Mouse (Mus musculus): ENCODE results near the gene Epha2. TPM values are rescaled to one million over a fixed set of nuclear protein-coding genes. Genes with fewer than 3 reads are reported as not detected.

The Epha2 gene
- polyA plus RNA-seq, 1 experiment from 2014 or later: 7.6 TPM

DNA sequence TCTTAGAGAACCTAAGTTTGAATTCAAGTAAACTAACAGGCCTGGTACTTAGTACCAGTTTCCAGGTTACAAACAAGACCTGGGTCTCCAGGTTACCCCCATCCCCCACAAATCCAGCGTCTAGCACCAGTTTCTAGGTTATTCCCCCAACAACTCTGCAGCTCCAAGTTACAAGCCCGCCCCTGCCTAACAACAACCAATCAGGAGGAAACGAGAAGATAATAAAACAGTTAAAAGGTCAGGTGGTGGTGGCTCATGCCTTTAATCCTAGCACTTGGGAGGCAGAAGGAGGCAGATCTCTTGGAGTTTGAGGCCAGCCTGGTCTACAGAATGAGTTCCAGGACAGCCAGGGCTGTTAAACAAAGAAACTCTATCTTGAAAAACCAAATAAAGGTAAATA is 33.8 kb upstream of the Epha2 start:
- 84% methylated on average over 3 of the region's 3 CpGs for WGBS
- no peaks in the 10 kb centered on the region for H3K36me3 ChIP-seq (ENCODE audit: control insufficient read depth, insufficient read depth, low read length)

DNA sequence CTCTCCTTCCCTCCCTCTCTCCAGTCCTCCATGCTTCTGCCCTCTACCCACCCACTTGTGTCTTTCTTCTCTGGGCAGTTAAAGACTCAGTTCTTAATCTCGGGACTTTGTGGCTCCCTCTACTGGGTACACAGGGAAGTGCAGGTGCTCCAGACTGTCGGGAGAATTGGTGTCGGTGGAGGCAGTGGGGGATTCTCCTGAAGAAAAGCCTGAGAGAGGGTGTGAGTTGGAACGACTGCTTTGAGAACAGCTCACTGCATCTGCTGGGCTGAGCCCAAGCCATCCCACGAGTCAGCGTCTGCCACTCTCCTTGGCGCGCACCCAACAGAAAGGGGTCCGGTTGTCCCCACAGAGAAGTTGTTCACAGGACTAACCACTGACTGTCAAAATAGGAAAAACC is 33.2 kb upstream of the Epha2 start:
- H3K9ac ChIP-seq (ENCODE audit: low read depth, low read length): no peak overlapping the region
- H3K9me3 ChIP-seq (ENCODE audit: control insufficient read depth, low read length): peaks cover 4% of the 10 kb centered on the region; the same call in 1 of the 2 replicates
- WGBS: 42% methylated on average over 9 of the region's 9 CpGs
- no peaks in the 10 kb centered on the region for H3K27me3 ChIP-seq (replicated peaks; ENCODE audit: control insufficient read depth, insufficient read depth, low read length)
- H3K4me2 ChIP-seq (ENCODE audit: low read depth, low read length): no peak overlapping the region
- H3K4me3 ChIP-seq (ENCODE audit: low read length): no peak overlapping the region
- ATAC-seq: no peak
- H3K4me1 ChIP-seq (ENCODE audit: control insufficient read depth, insufficient read depth, low read length): peaks cover 7% of the 10 kb centered on the region
- no peaks in the 10 kb centered on the region for H3K36me3 ChIP-seq (ENCODE audit: control insufficient read depth, insufficient read depth, low read length)
- H3K27ac ChIP-seq (ENCODE audit: low read length): no peak overlapping the region

More for the DNA sequence above, 33.8 kb upstream of the Epha2 start:
- no peak overlapping the region for H3K27ac ChIP-seq (ENCODE audit: low read length)
- H3K4me2 ChIP-seq (ENCODE audit: low read depth, low read length): no peak overlapping the region
- no peak overlapping the region for H3K4me3 ChIP-seq (ENCODE audit: low read length)
- ATAC-seq: no peak
- peaks cover 4% of the 10 kb centered on the region; the same call in 1 of the 2 replicates for H3K9me3 ChIP-seq (ENCODE audit: control insufficient read depth, low read length)
- no peaks in the 10 kb centered on the region for H3K27me3 ChIP-seq (replicated peaks; ENCODE audit: control insufficient read depth, insufficient read depth, low read length)
- peaks cover 7% of the 10 kb centered on the region for H3K4me1 ChIP-seq (ENCODE audit: control insufficient read depth, insufficient read depth, low read length)
- no peak overlapping the region for H3K9ac ChIP-seq (ENCODE audit: low read depth, low read length)

DNA sequence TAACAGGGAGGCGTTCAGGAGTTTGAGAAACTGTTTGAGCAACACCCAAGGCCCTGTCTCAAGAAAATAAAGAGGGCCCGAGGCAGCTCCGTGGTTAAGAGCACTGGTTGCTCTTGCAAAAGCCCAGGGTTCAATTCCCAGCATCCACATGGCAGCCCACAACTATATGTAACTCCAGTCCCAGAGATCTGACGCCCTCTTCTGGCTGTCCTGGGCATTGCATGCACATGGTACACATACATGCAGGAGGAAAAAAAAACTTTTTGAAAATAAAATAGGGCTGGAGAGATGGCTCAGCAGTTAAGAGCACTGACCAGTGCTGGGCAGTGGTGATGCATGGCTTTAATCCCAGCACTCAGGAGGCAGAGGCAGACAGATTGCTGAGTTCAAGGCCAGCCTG is 32.7 kb upstream of the Epha2 start:
- H3K27ac ChIP-seq (ENCODE audit: low read length): no peak overlapping the region
- H3K27me3 ChIP-seq (replicated peaks; ENCODE audit: control insufficient read depth, insufficient read depth, low read length): no peaks in the 10 kb centered on the region
- peaks cover 11% of the 10 kb centered on the region for H3K4me1 ChIP-seq (ENCODE audit: control insufficient read depth, insufficient read depth, low read length)
- no peak overlapping the region for H3K4me3 ChIP-seq (ENCODE audit: low read length)
- ATAC-seq: no peak
- 88% methylated on average over 4 of the region's 4 CpGs for WGBS
- H3K9ac ChIP-seq (ENCODE audit: low read depth, low read length): no peak overlapping the region
- H3K9me3 ChIP-seq (ENCODE audit: control insufficient read depth, low read length): peaks cover 4% of the 10 kb centered on the region; the same call in 1 of the 2 replicates
- H3K36me3 ChIP-seq (ENCODE audit: control insufficient read depth, insufficient read depth, low read length): no peaks in the 10 kb centered on the region
- H3K4me2 ChIP-seq (ENCODE audit: low read depth, low read length): no peak overlapping the region

DNA sequence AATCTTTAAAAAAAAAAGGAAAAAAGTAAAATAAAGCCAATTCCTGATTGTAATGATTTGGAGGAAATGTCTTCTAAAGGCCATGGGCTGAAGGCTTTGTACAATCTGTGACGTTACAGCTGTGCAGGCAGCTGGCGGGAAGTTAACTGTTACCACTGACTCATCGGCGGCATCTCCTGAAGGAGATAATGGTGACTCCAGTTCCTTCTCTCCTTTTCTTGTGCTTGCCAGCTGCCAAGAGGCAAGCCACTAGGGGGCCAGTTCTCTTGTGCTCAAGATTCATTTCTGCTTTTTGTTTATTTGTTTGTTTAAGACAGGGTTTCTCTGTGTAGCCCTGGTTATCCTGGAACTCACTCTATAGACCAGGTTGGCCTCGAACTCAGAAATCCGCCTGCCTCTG is 32.0 kb upstream of the Epha2 start:
- Histone ChIP-seq H3K27ac (ENCODE audit: low read length) (no peak overlapping the region), H3K4me1 (ENCODE audit: control insufficient read depth, insufficient read depth, low read length) (peaks cover 15% of the 10 kb centered on the region), H3K9me3 (ENCODE audit: control insufficient read depth, low read length) (peaks cover 4% of the 10 kb centered on the region; the same call in 1 of the 2 replicates), H3K4me2 (ENCODE audit: low read depth, low read length) (no peak overlapping the region), H3K27me3 (replicated peaks; ENCODE audit: control insufficient read depth, insufficient read depth, low read length) (no peaks in the 10 kb centered on the region), H3K4me3 (ENCODE audit: low read length) (no peak overlapping the region), H3K36me3 (ENCODE audit: control insufficient read depth, insufficient read depth, low read length) (no peaks in the 10 kb centered on the region), H3K9ac (ENCODE audit: low read depth, low read length) (no peak overlapping the region)
- ATAC-seq: no peak
- WGBS: 79% methylated on average over 6 of the region's 6 CpGs

DNA sequence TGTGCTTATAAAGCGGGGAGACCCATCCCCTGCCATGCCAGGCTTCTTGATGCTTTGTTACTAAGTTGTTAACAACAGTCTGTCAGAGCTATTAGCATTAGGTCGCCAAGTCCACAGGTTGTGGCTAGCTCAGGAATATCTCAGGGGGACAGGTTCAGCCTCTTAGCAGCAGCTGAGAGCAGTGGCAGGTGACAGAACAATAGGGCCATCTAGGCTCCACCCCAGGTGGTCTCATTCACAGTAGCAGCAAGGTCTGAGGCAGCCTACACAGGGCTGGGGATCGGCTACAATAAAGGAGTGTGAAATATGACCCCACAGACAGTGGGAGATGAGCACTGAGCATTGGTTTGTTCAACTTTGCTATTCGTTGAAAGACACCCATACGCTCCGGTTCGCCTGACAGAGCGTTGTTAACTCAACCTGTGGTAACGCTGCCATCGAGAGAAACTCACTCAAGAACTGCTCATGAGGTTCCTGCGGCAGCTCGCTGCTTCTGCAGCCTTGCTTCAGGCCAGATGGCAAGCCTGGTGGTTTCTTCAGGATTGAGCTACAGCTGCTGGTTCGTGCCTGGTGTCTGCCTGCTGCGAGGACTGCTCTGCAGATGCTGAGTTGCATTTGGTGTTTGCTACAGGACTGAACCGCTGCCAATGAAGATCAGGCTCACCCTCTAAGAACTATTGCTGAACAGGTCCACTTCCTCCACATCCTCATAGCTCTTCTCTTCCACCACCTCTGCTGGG is 30.7 kb upstream of the Epha2 start:
- WGBS: 62% methylated on average over 15 of the region's 15 CpGs

DNA sequence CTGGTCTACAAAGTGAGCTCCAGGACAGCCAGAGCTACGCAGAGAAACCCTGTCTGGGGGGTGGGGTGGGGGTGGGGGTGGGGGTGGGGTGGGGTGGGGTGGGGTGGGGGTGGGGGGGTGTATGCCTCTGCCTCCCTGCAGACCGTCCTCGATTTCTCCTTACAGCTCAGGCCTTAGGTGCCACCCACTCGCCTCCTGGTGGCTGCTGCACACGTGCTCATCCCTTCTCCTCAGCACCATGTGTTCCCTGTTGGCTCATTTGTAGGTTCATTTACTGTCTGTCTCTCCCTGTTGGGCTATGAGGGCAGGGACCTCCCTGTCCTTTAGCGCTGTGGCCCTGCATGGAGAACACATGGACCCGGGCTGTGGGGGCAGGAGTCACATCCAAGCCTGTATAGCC is 29.8 kb upstream of the Epha2 start:
- ATAC-seq: no peak
- Histone ChIP-seq H3K27me3 (replicated peaks; ENCODE audit: control insufficient read depth, insufficient read depth, low read length) (no peaks in the 10 kb centered on the region), H3K4me3 (ENCODE audit: low read length) (no peak overlapping the region), H3K9me3 (ENCODE audit: control insufficient read depth, low read length) (peaks cover 1% of the 10 kb centered on the region; the same call in 1 of the 2 replicates), H3K9ac (ENCODE audit: low read depth, low read length) (peak overlapping the region; percentile 48; the same call in 1 of the 2 replicates), H3K27ac (ENCODE audit: low read length) (no peak overlapping the region; the same call in 1 of the 2 replicates), H3K36me3 (ENCODE audit: control insufficient read depth, insufficient read depth, low read length) (no peaks in the 10 kb centered on the region), H3K4me1 (ENCODE audit: control insufficient read depth, insufficient read depth, low read length) (peaks cover 23% of the 10 kb centered on the region), H3K4me2 (ENCODE audit: low read depth, low read length) (no peak overlapping the region)
- WGBS: 70% methylated on average over 7 of the region's 7 CpGs

More for the DNA sequence above, 30.7 kb upstream of the Epha2 start:
- no peak for ATAC-seq
- Histone ChIP-seq H3K4me3 (ENCODE audit: low read length) (no peak overlapping the region), H3K4me1 (ENCODE audit: control insufficient read depth, insufficient read depth, low read length) (peaks cover 23% of the 10 kb centered on the region), H3K27me3 (replicated peaks; ENCODE audit: control insufficient read depth, insufficient read depth, low read length) (no peaks in the 10 kb centered on the region), H3K27ac (ENCODE audit: low read length) (no peak overlapping the region), H3K4me2 (ENCODE audit: low read depth, low read length) (no peak overlapping the region), H3K9ac (ENCODE audit: low read depth, low read length) (no peak overlapping the region), H3K36me3 (ENCODE audit: control insufficient read depth, insufficient read depth, low read length) (no peaks in the 10 kb centered on the region), H3K9me3 (ENCODE audit: control insufficient read depth, low read length) (peaks cover 4% of the 10 kb centered on the region; the same call in 1 of the 2 replicates)

DNA sequence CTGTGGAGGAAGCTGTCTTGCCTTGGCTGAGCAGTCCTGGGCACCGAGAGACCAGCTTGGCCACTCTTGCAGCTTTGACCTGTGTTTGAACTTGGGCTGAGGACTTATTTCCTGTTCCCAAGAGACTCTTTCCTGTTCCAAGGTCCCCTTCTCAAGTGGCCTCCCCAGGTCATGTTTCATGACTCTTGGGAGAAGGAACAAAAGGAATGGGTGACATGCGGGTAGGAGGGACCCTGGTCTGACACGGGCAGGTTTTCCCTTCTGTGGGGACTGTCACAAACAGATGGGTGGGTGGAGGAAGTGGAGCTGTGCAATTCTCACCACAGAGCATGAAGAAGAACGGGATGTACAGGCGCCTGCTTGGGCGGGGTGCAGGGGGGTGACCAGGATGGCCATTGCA is 29.3 kb upstream of the Epha2 start:
- H3K4me3 ChIP-seq (ENCODE audit: low read length): no peak overlapping the region
- H3K27ac ChIP-seq (ENCODE audit: low read length): no peak overlapping the region; the same call in 1 of the 2 replicates
- no peaks in the 10 kb centered on the region for H3K36me3 ChIP-seq (ENCODE audit: control insufficient read depth, insufficient read depth, low read length)
- peak; percentile 21; the same call in 1 of the 2 replicates for ATAC-seq
- no peaks in the 10 kb centered on the region for H3K9me3 ChIP-seq (ENCODE audit: control insufficient read depth, low read length)
- 63% methylated on average over 6 of the region's 6 CpGs for WGBS
- peak overlapping the region; percentile 48; the same call in 1 of the 2 replicates for H3K9ac ChIP-seq (ENCODE audit: low read depth, low read length)
- H3K27me3 ChIP-seq (replicated peaks; ENCODE audit: control insufficient read depth, insufficient read depth, low read length): no peaks in the 10 kb centered on the region
- H3K4me2 ChIP-seq (ENCODE audit: low read depth, low read length): no peak overlapping the region
- peaks cover 23% of the 10 kb centered on the region for H3K4me1 ChIP-seq (ENCODE audit: control insufficient read depth, insufficient read depth, low read length)

DNA sequence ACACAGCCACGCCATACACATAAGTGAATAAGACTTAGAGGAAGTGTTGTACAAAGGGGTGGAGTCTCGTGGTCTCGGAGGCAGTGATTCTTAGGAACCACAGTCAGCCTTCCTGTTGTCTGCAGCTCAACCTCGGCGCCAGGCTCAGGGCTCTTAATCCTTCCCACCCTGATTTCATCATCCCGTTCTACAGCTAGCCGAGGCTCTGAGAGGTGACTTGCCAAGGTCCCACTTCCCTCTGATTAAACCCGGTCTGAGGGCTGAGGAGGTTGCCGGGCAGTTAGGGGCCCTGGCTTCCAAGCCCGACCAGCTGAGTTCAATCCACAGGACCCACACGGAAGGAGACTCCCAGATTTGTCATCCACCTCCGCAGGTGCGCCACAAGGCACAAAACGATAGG is 28.2 kb upstream of the Epha2 start:
- WGBS: 19% methylated on average over 14 of the region's 14 CpGs
- peak overlapping the region; percentile 51 for H3K4me2 ChIP-seq (ENCODE audit: low read depth, low read length)
- peak overlapping the region; percentile 49 for H3K9ac ChIP-seq (ENCODE audit: low read depth, low read length)
- H3K9me3 ChIP-seq (ENCODE audit: control insufficient read depth, low read length): no peaks in the 10 kb centered on the region
- H3K4me1 ChIP-seq (ENCODE audit: control insufficient read depth, insufficient read depth, low read length): peaks cover 29% of the 10 kb centered on the region
- peak; percentile 25 for ATAC-seq
- H3K27me3 ChIP-seq (replicated peaks; ENCODE audit: control insufficient read depth, insufficient read depth, low read length): no peaks in the 10 kb centered on the region
- H3K36me3 ChIP-seq (ENCODE audit: control insufficient read depth, insufficient read depth, low read length): no peaks in the 10 kb centered on the region
- H3K4me3 ChIP-seq (ENCODE audit: low read length): peak overlapping the region; percentile 25
- H3K27ac ChIP-seq (ENCODE audit: low read length): no peak overlapping the region

DNA sequence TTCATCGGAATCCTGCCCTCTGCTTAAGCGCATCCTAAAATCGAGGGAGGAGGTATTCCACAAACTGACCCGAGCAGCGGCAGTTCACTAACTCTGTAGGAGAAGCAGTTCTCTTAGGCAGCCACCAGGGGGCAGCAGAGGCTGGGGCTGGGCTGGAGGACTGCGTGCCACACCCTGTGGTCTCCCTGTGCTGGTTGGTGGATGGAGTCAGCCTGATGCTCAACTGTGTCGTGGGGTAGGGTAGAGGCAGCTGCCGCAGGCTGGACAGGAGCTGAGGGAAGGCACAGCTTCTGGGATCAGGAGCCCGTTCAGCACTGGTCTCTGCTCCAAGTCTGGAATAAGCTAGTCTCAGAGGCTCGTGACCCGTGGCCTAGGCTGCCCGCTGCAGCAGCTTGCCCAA is 27.7 kb upstream of the Epha2 start:
- peak; percentile 77 for ATAC-seq
- WGBS: 17% methylated on average over 12 of the region's 12 CpGs
- H3K4me2 ChIP-seq (ENCODE audit: low read depth, low read length): peak overlapping the region; percentile 51
- H3K27ac ChIP-seq (ENCODE audit: low read length): no peak overlapping the region
- peak overlapping the region; percentile 49 for H3K9ac ChIP-seq (ENCODE audit: low read depth, low read length)
- H3K4me3 ChIP-seq (ENCODE audit: low read length): peak overlapping the region; percentile 25
- H3K27me3 ChIP-seq (replicated peaks; ENCODE audit: control insufficient read depth, insufficient read depth, low read length): no peaks in the 10 kb centered on the region
- peaks cover 33% of the 10 kb centered on the region for H3K4me1 ChIP-seq (ENCODE audit: control insufficient read depth, insufficient read depth, low read length)
- no peaks in the 10 kb centered on the region for H3K36me3 ChIP-seq (ENCODE audit: control insufficient read depth, insufficient read depth, low read length)
- no peaks in the 10 kb centered on the region for H3K9me3 ChIP-seq (ENCODE audit: control insufficient read depth, low read length)
